Mouse (Mus musculus): ENCODE measurements at regions not wholly inside any gene's neighbourhood (a gene's known extent, or its start where the extent isn't known, plus 50 kb on each side); places are given as distances from the start of the nearest gene placed in this dataset.

- no peaks in the 10 kb centered on the region for H3K36me3 ChIP-seq (ENCODE audit: control insufficient read depth, insufficient read depth, low read length)
- no peak overlapping the region for H3K4me3 ChIP-seq (replicated peaks; ENCODE audit: low read length)
- TF ChIP-seq POLR2A (IDR thresholded peaks at IDR 0.05; ENCODE audit: borderline replicate concordance, extremely low read depth, insufficient read depth, insufficient read length), result no peak
- ATAC-seq (ENCODE audit: low FRiP score, low read depth) (no peak), DNase-seq (ENCODE audit: low spot score) (no peak)
- H3K4me1 ChIP-seq (ENCODE audit: control insufficient read depth, insufficient read depth, low read length), result no peaks in the 10 kb centered on the region
- peaks cover 1% of the 10 kb centered on the region; the same call in 1 of the 2 replicates for H3K9me3 ChIP-seq (ENCODE audit: control insufficient read depth, low read length)
- no peak overlapping the region for H3K9ac ChIP-seq (ENCODE audit: low read depth, low read length, severe bottlenecking)
- H3K4me2 ChIP-seq (replicated peaks; ENCODE audit: low read depth, low read length, severe bottlenecking), result no peak overlapping the region
- H3K27ac ChIP-seq (replicated peaks; ENCODE audit: low read depth, low read length), result no peak overlapping the region
- no peaks in the 10 kb centered on the region for H3K27me3 ChIP-seq (ENCODE audit: control insufficient read depth, insufficient read depth, low read length)
- WGBS, result 59% methylated on average over 6 of the region's 6 CpGs
Observed at GRCm38 (mm10) chr5:125843259-125843658, 311.7 kb downstream of the Tmem132b start.

- WGBS, result 86% methylated on average over 7 of the region's 7 CpGs
- no peak overlapping the region for H3K4me3 ChIP-seq (replicated peaks; ENCODE audit: low read length)
- H3K4me1 ChIP-seq (ENCODE audit: control insufficient read depth, insufficient read depth, low read length), result no peaks in the 10 kb centered on the region
- no peaks in the 10 kb centered on the region for H3K27me3 ChIP-seq (ENCODE audit: control insufficient read depth, insufficient read depth, low read length)
- no peak for DNase-seq (ENCODE audit: low spot score)
- peaks cover 7% of the 10 kb centered on the region; the same call in 1 of the 2 replicates for H3K9me3 ChIP-seq (ENCODE audit: control insufficient read depth, low read length)
- no peak for TF ChIP-seq POLR2A (IDR thresholded peaks at IDR 0.05; ENCODE audit: borderline replicate concordance, extremely low read depth, insufficient read depth, insufficient read length)
- ATAC-seq (ENCODE audit: low FRiP score, low read depth), result no peak
- H3K27ac ChIP-seq (replicated peaks; ENCODE audit: low read depth, low read length), result no peak overlapping the region
- H3K36me3 ChIP-seq (ENCODE audit: control insufficient read depth, insufficient read depth, low read length), result no peaks in the 10 kb centered on the region
- H3K9ac ChIP-seq (ENCODE audit: low read depth, low read length, severe bottlenecking), result no peak overlapping the region
- H3K4me2 ChIP-seq (replicated peaks; ENCODE audit: low read depth, low read length, severe bottlenecking), result no peak overlapping the region
Observed at GRCm38 (mm10) chr5:125849722-125850121, 318.1 kb downstream of the Tmem132b start.

GRCm38 (mm10) chr5:125876296-125876695, 344.7 kb downstream of the Tmem132b start:
- H3K9ac ChIP-seq (ENCODE audit: low read depth, low read length, severe bottlenecking), result no peak overlapping the region
- H3K4me3 ChIP-seq (replicated peaks; ENCODE audit: low read length), result no peak overlapping the region
- H3K4me1 ChIP-seq (ENCODE audit: control insufficient read depth, insufficient read depth, low read length), result no peaks in the 10 kb centered on the region
- no peaks in the 10 kb centered on the region for H3K27me3 ChIP-seq (ENCODE audit: control insufficient read depth, insufficient read depth, low read length)
- ATAC-seq (ENCODE audit: low FRiP score, low read depth), result no peak
- no peak for DNase-seq (ENCODE audit: low spot score)
- no peaks in the 10 kb centered on the region for H3K36me3 ChIP-seq (ENCODE audit: control insufficient read depth, insufficient read depth, low read length)
- TF ChIP-seq POLR2A (IDR thresholded peaks at IDR 0.05; ENCODE audit: borderline replicate concordance, extremely low read depth, insufficient read depth, insufficient read length), result no peak
- H3K9me3 ChIP-seq (ENCODE audit: control insufficient read depth, low read length), result no peaks in the 10 kb centered on the region
- H3K4me2 ChIP-seq (replicated peaks; ENCODE audit: low read depth, low read length, severe bottlenecking), result no peak overlapping the region
- H3K27ac ChIP-seq (replicated peaks; ENCODE audit: low read depth, low read length), result no peak overlapping the region
- WGBS, result 72% methylated on average over 9 of the region's 9 CpGs

- 84% methylated on average over 2 of the region's 2 CpGs for WGBS
- Histone ChIP-seq H3K27me3 (ENCODE audit: control insufficient read depth, insufficient read depth, low read length) (no peaks in the 10 kb centered on the region), H3K4me1 (ENCODE audit: control insufficient read depth, insufficient read depth, low read length) (no peaks in the 10 kb centered on the region), H3K9me3 (ENCODE audit: control insufficient read depth, low read length) (no peaks in the 10 kb centered on the region; the same call in 1 of the 2 replicates), H3K36me3 (ENCODE audit: control insufficient read depth, insufficient read depth, low read length) (no peaks in the 10 kb centered on the region), H3K4me2 (replicated peaks; ENCODE audit: low read depth, low read length, severe bottlenecking) (no peak overlapping the region), H3K4me3 (replicated peaks; ENCODE audit: low read length) (no peak overlapping the region), H3K9ac (ENCODE audit: low read depth, low read length, severe bottlenecking) (no peak overlapping the region), H3K27ac (replicated peaks; ENCODE audit: low read depth, low read length) (no peak overlapping the region)
- ATAC-seq (ENCODE audit: low FRiP score, low read depth) (no peak), DNase-seq (ENCODE audit: low spot score) (no peak)
- TF ChIP-seq POLR2A (IDR thresholded peaks at IDR 0.05; ENCODE audit: borderline replicate concordance, extremely low read depth, insufficient read depth, insufficient read length), result no peak
Observed at GRCm38 (mm10) chr5:125888840-125889239, 357.3 kb downstream of the Tmem132b start.

- Histone ChIP-seq H3K4me2 (replicated peaks; ENCODE audit: low read depth, low read length, severe bottlenecking) (no peak overlapping the region), H3K9me3 (ENCODE audit: control insufficient read depth, low read length) (no peaks in the 10 kb centered on the region), H3K4me1 (ENCODE audit: control insufficient read depth, insufficient read depth, low read length) (no peaks in the 10 kb centered on the region), H3K4me3 (replicated peaks; ENCODE audit: low read length) (no peak overlapping the region), H3K9ac (ENCODE audit: low read depth, low read length, severe bottlenecking) (no peak overlapping the region), H3K36me3 (ENCODE audit: control insufficient read depth, insufficient read depth, low read length) (no peaks in the 10 kb centered on the region), H3K27me3 (ENCODE audit: control insufficient read depth, insufficient read depth, low read length) (no peaks in the 10 kb centered on the region), H3K27ac (replicated peaks; ENCODE audit: low read depth, low read length) (no peak overlapping the region)
- no peak for TF ChIP-seq POLR2A (IDR thresholded peaks at IDR 0.05; ENCODE audit: borderline replicate concordance, extremely low read depth, insufficient read depth, insufficient read length)
- 88% methylated on average over 6 of the region's 6 CpGs for WGBS
- ATAC-seq (ENCODE audit: low FRiP score, low read depth) (no peak), DNase-seq (ENCODE audit: low spot score) (no peak)
Observed at GRCm38 (mm10) chr5:125893864-125894263, 362.3 kb downstream of the Tmem132b start.

- H3K4me1 ChIP-seq (ENCODE audit: control insufficient read depth, insufficient read depth, low read length), result no peaks in the 10 kb centered on the region
- H3K9ac ChIP-seq (ENCODE audit: low read depth, low read length, severe bottlenecking), result no peak overlapping the region
- no peak overlapping the region for H3K4me3 ChIP-seq (replicated peaks; ENCODE audit: low read length)
- ATAC-seq (ENCODE audit: low FRiP score, low read depth) (no peak), DNase-seq (ENCODE audit: low spot score) (no peak)
- no peaks in the 10 kb centered on the region for H3K27me3 ChIP-seq (ENCODE audit: control insufficient read depth, insufficient read depth, low read length)
- no peak overlapping the region for H3K4me2 ChIP-seq (replicated peaks; ENCODE audit: low read depth, low read length, severe bottlenecking)
- WGBS, result 89% methylated on average over 4 of the region's 4 CpGs
- H3K27ac ChIP-seq (replicated peaks; ENCODE audit: low read depth, low read length), result no peak overlapping the region
- TF ChIP-seq POLR2A (IDR thresholded peaks at IDR 0.05; ENCODE audit: borderline replicate concordance, extremely low read depth, insufficient read depth, insufficient read length), result no peak
- no peaks in the 10 kb centered on the region for H3K36me3 ChIP-seq (ENCODE audit: control insufficient read depth, insufficient read depth, low read length)
- no peaks in the 10 kb centered on the region for H3K9me3 ChIP-seq (ENCODE audit: control insufficient read depth, low read length)
Observed at GRCm38 (mm10) chr5:125902038-125902437, 370.5 kb downstream of the Tmem132b start.

All from limb, embryonic 14.5 days (tissue).